Mouse (Mus musculus): Measurements from ENCODE around the gene Cdiptos. TPM values are rescaled to one million over a fixed set of nuclear protein-coding genes. Genes with fewer than 3 reads are reported as not detected.

The Cdiptos gene
- total RNA-seq, 2 experiments from 2014 or later = 0.47 TPM; not detected in 1

DNA sequence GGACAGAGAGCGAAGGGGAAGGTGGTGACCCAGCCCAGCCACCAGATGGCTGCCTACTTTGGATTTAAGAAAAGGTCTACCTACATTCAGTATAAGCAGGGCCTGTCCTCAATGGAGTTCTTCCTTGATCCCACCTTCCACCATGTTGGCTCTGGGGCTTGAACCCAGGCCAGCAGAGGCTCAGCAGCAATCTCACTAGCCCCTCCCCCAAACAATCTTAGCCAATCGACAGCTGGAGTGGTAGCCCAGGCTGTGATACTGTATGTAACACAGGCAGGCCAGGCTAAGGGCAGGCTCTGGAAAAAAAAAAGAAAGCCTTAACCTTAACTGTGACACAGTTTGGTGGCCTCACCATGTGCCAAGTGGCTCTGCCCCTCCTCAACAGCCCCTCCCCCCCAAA, 35.8 kb upstream of the Cdiptos start:
- no peak for DNase-seq
- no peak for TF ChIP-seq CTCF (IDR thresholded peaks at IDR 0.05)
- H3K27ac ChIP-seq = no peak overlapping the region
- no peak overlapping the region for H3K4me3 ChIP-seq
- intact Hi-C loops (cut with DNase I) = no loop called here

DNA sequence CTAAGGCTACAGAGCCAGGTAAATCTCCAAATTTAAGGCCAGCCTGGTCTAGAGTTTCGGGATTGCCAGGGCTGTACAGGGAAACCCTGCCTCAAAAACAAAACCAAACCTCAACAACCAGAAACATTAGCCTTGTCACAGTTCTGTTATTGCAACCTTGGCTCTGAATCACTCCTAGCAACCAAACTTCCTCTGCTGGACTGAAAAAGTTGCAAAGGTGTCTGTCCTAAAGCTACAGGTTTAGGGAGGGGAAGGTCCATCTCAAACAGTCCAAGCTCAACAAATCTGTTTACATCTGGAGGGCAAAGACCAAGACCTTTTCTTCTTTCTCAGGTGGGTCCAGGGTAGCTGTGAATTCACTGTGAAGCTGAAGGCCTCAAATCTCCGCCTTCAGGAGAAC, 35.2 kb upstream of the Cdiptos start:
- Histone ChIP-seq H3K4me3 (no peak overlapping the region), H3K27ac (no peak overlapping the region)
- intact Hi-C loops (cut with DNase I) = no loop called here
- DNase-seq = no peak
- TF ChIP-seq CTCF (IDR thresholded peaks at IDR 0.05) = no peak

DNA sequence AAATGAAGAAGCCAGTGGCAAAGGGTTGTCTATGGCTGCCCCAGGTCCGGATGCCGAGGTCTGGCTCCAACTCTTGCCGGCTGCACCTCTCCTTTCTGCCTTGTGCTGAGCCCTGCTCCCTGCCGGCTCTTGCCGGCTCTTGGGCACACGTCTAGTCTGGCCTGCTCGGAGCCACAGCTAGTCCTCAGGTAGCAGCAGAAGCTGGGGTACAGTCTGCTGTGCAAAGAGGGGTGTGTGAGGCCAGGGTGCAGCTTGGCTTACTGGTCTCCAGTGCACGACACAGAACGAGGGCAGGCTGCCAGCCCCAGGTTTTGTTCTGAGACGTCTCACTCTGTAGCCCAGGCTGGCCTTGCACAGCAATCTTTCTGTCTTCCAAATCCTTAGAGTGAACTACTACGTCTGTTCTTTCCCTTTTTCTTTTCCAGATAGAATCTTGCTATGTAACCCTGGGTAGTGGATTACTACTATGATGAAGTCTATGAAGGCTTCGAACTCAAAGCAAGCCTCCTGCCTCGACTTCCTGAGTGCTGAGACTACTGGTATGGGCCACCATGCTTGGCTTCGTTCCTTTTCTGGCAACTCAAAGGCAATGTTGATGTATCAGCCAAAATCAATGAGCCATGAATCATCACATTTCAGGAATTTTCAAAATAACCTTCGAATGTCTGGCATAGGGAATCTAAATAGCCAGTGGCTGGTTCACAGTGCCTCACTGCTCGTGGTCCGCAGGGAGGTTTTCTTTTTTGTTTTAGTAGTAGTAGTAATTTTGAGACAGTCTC, 33.6 kb upstream of the Cdiptos start:
- DNase-seq = no peak
- TF ChIP-seq CTCF (IDR thresholded peaks at IDR 0.05) = no peak
- H3K27ac ChIP-seq = peak overlapping the region; percentile 85
- H3K4me3 ChIP-seq = no peak overlapping the region
- intact Hi-C loops (cut with DNase I) = no loop called here

DNA sequence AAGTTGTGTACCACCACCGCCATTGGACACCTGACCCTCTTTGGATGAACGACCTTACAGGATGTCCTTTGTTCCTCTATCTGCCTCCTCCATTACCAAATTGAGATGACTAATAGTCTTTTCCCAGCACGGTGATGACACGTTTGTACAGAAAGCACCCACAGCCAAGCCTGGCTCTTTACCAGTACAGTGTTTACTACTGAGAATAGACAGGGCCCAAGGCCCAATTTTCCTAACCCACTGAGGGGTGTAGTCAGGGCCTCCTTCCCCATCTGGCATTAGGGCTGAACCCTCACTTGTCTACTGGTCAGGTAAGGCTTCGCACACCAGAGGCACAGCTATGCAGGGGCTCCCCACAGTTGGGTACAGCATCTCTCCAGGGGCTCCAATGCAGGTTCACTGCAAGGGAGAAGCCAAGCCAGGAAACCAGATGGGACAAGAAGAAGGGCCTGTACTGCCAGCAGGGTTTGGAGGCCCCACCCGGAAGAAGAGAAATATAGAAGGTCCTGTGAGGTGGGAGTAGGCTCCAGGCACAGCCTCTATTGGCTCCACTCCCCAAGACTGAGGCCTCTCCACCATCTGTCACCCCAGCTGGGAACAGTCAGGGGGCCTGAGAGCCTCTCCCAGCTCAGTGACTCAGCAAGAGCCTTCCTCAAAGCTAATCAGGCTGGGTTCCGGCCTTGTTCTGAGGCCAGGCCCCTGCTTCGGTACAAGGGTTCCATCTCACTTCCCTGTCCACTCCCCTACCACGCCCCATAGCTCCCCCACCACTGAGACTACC, 32.5 kb upstream of the Cdiptos start:
- peak; percentile 74 for DNase-seq
- intact Hi-C loops (cut with DNase I) = no loop called here
- H3K27ac ChIP-seq = peak overlapping the region; percentile 85
- peak overlapping the region; percentile 40 for H3K4me3 ChIP-seq
- TF ChIP-seq CTCF (IDR thresholded peaks at IDR 0.05) = no peak

DNA sequence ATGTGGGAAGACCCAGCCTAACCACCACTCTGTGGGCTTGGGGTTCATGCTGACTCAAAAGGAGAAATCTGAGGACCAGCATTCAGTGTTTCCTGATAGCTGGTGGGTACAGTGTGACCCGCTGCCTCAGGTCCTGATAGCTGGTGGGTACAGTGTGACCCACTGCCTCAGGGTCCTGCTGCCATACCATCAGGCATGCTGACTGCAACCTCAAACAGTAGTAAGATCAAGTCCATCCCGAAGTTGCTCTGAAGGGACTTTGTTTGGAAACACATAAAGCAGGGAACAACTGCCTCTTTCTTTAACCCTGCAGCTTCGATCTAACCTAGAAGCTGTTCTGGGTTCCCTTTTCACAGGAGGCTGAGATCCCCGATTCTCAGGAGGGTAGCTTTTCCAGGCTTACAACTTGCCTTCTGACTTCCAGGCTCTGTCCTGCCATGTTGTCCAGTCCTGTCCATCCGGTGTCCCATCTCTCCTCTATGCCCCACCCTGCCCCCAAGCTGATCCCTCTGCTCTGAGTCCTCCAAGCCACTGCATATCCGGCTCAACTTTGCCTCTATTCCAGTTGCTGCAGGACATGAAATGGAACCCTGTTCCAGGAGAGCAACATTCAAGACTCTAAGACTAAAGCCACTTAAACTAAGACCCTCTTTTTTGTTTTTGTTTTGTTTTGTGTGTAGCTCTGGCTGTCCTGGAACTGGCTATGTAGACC, 31.6 kb upstream of the Cdiptos start:
- no peak overlapping the region for H3K4me3 ChIP-seq
- intact Hi-C loops (cut with DNase I) = no loop called here
- no peak for TF ChIP-seq CTCF (IDR thresholded peaks at IDR 0.05)
- no peak for DNase-seq
- H3K27ac ChIP-seq = peak overlapping the region; percentile 85

DNA sequence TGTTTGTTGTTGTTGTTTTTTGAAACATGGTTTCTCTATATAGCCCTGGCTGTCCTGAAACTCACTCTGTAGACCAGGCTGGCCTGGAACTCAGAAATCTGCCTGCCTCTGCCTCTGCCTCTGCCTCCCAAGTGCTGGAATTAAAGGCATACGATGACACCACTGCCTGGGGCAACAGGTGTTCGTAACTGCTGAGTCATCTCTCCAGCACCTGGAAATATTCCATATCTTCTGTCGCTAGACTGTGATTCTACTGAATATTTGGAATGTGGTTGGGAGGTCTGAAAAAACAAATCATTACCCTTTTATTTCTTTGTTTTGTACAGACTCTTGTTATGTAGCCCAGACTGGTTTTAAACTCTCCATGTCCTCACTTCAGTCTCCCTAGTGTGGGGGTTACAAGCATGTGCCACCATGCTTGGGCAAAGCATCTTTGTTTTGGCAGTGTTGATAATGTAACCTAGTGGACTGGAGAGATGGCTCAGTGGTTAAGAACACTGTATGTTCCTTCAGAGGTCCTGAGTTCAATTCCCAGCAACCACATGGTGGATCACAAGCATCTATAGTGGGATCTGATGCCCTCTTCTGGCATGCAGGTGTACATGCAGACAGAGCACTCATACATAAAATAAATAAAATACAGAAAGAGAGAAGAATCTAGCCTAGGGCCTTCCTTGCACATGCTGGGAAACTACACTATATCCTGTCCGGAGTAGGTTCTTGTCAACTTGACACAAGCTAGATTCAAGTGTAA, 28.4 kb upstream of the Cdiptos start:
- no peak overlapping the region for H3K27ac ChIP-seq
- peak; percentile 22; the same call in 1 of the 2 replicates for TF ChIP-seq CTCF (IDR thresholded peaks at IDR 0.05)
- intact Hi-C loops (cut with DNase I) = no loop called here
- DNase-seq = no peak
- H3K4me3 ChIP-seq = no peak overlapping the region

DNA sequence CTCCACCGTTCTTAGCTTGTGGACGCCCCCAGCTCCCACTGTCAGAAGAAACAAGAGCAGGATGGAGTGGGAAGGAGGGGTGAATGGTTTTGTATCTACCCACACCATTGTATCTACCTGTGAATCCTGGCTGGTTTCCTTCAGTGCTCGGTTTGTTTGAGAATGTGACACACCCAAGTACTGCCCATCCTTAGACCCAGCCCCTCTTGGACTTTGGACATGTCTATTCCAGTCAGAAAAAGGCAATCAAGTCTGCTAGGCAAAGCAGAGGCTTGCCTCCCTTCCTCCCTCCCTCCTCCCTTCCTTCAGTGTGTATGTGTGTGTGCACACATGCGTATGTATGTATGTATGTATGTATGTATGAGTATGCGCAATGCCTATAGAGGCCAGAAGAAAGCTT, 27.7 kb upstream of the Cdiptos start:
- intact Hi-C loops (cut with DNase I) = no loop called here
- no peak for TF ChIP-seq CTCF (IDR thresholded peaks at IDR 0.05)
- Histone ChIP-seq H3K27ac (no peak overlapping the region), H3K4me3 (no peak overlapping the region)
- no peak for DNase-seq

DNA sequence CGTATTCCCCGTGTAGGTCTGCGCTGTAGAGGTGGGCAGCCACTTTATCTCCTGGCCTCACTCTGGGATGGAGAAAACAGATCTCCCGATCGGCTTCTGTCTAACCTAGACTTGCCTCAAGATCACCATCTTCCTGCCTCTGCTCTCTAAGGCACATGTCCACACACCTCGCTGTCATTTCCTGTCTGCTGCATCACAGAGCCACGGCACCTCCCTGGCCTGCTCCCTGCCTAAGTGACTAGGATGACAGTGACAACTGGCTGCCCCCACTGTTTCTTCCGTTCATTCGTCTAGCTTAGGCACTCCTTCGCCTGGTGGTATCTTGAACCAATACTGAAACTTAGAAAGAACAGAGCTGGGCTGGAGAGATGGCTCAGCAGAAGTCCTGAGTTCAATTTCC, 23.7 kb upstream of the Cdiptos start:
- Histone ChIP-seq H3K4me3 (no peak overlapping the region), H3K27ac (no peak overlapping the region)
- TF ChIP-seq CTCF (IDR thresholded peaks at IDR 0.05) = no peak
- DNase-seq = no peak
- intact Hi-C loops (cut with DNase I) = no loop called here

DNA sequence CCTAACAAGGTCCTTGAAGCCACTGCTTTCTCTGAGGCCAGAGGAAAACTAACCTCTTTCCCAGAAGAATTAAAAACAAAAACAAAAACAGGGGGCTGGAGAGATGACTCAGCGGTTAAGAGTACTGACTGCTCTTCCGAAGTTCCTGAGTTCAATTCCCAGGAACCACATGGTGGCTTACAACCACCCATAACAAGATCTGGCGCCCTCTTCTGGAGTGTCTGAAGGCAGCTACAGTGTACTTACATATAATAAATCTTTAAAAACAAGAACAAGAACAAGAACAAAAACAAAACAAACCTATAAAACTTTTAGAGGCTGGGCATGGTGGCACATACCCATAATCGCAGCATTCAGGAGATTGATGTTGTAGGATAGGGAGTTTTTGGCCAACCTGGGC, 20.6 kb upstream of the Cdiptos start:
- intact Hi-C loops (cut with DNase I) = no loop called here
- H3K4me3 ChIP-seq = no peak overlapping the region
- TF ChIP-seq CTCF (IDR thresholded peaks at IDR 0.05) = peak; percentile 34; the same call in 1 of the 2 replicates
- no peak overlapping the region for H3K27ac ChIP-seq
- DNase-seq = no peak

DNA sequence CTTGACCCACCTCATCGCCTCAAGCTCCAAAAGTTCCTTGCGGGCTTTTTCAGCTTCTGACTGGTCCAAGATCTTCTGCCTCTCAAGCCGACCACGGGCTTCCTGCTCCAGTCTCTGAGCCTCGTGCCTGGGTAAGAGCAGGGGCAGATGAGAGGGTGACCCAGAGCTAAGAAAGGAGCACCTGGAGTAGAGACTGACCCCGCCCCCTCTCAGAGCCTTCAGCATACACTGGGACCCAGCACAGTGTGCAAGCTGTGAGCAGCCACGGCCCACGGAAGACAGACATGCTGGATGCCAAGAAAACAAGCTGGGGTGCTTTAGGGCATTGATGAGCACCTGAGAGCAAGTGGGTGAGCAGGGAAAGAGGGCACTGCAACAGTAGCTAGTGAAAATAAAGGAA, 12.9 kb upstream of the Cdiptos start:
- intact Hi-C loops (cut with DNase I) = no loop called here
- Histone ChIP-seq H3K27ac (no peak overlapping the region), H3K4me3 (no peak overlapping the region)
- DNase-seq = no peak
- TF ChIP-seq CTCF (IDR thresholded peaks at IDR 0.05) = no peak

DNA sequence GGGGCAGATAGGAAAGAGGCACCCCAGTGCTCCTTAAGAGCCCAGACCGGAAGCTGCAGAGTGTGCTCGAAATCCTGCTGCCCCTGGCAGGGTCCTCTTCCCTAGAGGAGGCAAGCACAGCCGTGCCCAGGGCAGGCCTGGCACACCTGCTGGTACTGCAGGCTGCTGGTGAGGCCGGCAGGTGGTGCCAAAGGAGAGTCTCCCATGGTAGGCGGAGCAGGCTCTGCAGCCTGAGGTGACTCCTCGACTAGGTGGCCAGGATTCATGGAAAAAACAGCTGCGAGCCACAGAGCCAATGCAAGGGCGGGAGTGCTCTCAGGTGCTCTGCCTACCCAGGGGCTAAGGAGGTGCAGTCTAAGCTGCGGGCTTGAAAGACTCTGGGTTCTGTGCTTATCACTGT, 10.4 kb upstream of the Cdiptos start:
- H3K4me3 ChIP-seq = no peak overlapping the region
- peak; percentile 74 for TF ChIP-seq CTCF (IDR thresholded peaks at IDR 0.05)
- no peak overlapping the region for H3K27ac ChIP-seq
- intact Hi-C loops (cut with DNase I) = loop anchor here (1.0 kb wide), 1 partner anchor 118 kb away; no protein-coding TSS in a partner anchor
- peak; percentile 89 for DNase-seq
